Mouse (Mus musculus): ENCODE measurements at regions not wholly inside any gene's neighbourhood (a gene's known extent, or its start where the extent isn't known, plus 50 kb on each side); places are given as distances from the start of the nearest gene placed in this dataset.

DNA sequence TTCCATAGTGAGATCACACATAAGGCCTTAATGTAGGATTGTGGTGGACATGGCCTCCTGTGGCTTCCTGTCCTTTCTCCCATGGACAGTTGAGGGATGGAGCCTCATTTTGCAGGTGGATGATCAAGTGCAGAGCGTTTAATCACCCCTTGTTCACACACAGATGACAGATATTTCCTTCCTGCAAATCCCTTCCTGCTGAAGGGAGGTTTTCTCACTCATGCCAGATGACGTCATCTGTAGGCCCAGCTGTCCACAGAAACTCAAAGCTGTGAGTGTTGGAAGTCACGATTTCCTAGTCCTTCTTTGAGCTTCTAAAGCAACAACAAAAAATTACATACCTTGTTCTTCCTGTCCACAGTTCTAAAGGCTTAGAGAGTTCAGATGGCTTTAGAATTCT is 1935.3 kb upstream of the Lrrc6 start:
- no peak for DNase-seq

DNA sequence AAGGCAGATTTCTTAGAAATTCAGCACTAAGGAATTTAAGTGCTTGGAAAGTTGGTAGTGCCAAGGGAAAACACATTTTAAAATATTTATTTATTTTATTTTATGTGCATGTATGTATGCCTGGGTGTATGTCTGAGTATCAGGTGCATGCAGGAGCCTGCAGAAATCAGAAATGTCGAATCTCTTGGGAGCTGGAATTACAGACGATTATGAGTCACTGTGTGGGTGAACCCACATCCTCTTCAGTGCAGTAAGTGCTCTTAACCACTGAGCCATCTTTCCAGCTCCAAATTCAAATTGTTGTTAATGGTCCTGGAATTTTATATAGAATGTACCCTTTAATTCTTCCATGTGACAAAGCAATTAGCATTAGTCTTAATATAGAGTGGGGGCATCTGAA is 1930.5 kb upstream of the Lrrc6 start:
- DNase-seq, result no peak

GRCm38 (mm10) chr15:68430486-68430885 is 1929.8 kb upstream of the Lrrc6 start:
- peak; percentile 45 for DNase-seq

DNA sequence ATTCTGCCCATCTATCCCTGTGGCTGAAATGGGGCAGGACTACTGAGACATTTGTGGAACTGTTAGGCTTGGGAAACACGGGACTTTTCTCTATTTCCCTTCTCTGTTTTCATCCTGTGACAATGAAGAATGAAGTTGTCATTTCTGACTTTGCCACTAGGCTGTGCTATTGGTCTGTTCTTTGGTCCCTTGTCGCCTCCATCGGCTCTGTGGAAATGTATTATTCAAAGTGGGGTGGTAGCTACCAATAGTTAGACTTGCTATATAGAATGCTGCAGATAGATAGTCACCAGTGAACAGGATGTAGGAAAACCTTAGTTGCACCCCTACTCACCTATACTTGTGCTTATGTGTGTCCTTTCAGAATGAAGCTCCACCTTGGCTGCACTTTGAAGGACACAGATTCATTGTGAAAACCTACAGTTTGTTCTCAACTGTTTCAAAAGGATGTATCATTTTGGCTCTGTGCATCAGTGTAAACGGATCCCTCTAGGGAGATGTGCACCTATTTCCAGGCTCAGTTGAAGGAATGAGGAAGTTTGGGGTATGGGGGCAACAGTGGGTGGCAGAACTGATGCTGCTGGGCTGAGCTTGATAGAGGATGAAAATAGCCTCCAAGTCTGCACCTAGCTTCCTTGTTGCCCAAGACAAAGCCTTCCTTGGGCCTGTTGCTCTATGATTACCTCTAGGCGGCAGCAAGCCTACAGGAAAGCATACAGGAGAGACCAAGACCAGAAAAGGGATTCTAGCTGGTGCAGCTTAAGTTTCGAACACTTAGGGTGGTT is 1927.9 kb upstream of the Lrrc6 start:
- peak; percentile 78 for DNase-seq

DNA sequence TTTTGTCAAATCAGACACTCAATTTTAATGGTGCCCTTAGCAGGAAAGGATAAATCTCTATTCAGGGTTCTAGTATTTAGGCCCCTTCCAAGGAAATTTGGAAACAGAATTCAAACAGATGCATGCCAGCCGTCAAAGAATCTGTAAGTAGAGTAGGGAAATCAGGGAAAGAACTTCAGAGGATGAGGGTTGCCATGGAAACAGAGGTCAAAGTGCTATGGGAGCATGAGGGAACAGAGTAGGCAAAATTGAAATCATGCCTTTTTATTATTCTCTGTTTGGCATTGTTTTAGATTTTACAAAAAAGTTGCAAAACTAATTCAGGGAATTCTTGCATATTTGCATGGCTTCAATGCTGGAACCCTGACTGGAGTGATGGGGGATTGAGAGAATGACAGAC is 1916.4 kb upstream of the Lrrc6 start:
- no peak for DNase-seq

DNA sequence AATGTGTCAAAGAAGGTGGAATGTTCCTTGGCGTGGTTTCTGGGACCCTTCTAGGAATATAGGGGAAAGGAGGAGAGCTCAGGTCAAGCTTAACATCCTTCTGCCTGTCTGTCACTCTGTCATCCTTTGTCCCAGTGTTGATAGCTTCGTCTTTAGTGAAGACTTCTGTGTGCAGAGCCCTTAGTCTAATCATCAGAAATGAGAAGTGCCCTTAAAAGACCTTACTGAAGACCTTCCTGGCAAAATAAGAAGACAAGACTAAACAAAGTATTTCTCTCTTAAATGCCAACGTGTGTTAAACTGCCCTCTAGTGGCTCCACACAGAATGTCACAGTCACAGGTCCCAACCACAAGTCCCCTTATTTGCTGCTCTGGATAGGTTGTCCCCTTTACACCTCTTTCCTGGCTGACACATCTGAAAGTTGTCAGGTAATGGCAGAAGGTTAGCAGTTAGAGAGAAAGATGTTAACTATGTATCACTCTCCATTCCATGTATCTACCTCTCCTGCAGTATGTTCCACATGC is 1914.8 kb upstream of the Lrrc6 start:
- peak; percentile 71 for DNase-seq

GRCm38 (mm10) chr15:68414047-68414446 is 1913.3 kb upstream of the Lrrc6 start:
- no peak for DNase-seq

DNA sequence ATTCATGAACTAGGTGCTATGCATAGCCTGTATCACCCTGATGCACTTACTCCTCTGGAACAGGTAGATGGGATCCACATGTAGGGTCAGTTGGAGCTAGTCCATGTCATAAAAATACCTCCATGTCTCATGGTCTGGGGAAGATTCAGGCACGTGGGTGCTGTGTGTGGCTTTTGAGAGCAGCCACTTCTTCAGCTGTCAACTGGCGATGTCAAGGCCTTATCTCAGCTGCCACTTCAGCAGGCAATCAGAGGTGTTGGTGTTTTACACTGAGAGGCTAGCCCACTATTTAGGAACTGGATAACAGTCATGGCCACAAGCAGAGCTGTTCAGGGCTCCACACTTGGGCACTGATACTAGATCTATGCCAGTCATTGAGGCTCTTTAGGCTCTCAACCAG is 1912.0 kb upstream of the Lrrc6 start:
- no peak for DNase-seq

- DNase-seq, result no peak
These were observed 1911.4 kb upstream of the Lrrc6 start for GRCm38 (mm10) chr15:68412156-68412555.

GRCm38 (mm10) chr15:68403554-68404070 is 1902.9 kb upstream of the Lrrc6 start:
- no peak for DNase-seq

DNA sequence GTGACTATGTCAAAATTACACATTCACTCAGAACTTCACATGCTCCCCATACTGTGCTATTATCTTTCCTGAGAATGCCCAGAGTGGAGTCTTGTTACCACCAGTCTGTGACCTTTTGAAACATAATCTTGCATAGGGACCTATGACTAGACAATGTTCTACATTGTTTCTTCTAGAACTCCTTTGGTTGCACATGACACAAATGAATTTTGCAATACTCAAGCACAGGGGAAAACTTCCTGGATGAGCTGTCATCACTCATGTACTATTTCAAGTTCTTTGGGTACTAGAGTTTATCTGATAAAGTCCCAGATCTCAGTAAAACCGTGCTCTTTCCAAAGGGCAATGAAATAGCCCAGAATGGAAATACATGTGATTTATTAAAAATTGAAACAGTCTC is 1901.0 kb upstream of the Lrrc6 start:
- no peak for DNase-seq

- DNase-seq, result no peak
These were observed 1900.3 kb upstream of the Lrrc6 start for GRCm38 (mm10) chr15:68401006-68401405.

DNA sequence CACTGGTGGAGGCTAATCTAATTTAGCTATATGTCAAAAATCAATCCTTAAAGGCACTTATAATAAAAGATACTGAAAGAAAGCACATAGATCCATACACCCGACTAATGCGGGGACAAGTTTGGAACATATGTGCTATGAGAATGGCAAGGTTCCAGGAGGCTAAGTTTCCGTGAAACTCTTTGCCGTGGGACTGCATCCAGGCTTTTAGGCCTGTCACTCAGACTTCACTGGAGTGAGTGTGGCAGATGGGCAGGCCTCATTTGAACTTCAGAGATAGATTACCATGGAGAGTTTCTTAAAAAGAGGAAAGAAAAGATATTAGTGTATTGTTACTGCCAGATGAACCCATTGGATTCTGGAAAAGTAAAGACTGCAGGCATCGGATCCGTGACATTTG is 1895.9 kb upstream of the Lrrc6 start:
- DNase-seq, result no peak

GRCm38 (mm10) chr15:68394749-68395148 is 1894.0 kb upstream of the Lrrc6 start:
- peak; percentile 55 for DNase-seq

DNA sequence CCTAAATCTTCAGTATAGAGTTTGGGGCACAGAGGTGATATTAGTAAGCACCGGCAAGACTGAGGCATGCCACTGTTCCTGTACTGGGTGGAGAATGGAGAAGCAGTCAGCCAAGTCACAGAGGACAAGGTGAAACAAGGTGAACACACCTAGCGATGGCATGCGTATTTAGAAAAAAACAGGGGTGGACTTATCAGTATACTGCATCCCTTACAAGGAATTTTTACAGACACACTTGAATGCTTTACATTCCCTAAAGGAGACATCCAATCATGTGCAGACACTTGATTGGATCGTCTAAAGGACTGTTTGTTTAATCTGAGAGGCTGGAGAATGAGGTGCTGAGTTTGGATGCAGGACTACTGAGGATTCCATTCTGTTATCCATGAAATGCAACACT is 1893.4 kb upstream of the Lrrc6 start:
- no peak for DNase-seq

DNA sequence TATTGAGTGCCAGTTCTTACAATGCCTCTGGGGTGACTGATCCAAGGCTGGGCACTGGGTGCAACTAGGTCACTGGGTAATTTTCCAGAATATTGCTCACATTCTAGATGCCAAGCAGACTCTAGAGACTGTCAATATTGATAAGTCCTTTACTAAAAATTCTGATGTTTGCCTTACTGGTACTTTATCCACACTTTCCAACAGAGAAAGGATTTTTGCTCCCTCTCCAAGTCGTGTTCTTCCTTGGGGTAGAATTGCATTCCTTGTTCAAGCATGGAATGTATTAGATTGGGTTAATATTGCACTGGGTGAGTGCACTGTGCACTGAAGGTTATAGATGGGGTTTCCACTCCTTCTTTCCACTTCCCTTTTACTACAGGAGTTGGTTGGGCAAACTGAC is 1891.0 kb upstream of the Lrrc6 start:
- peak; percentile 17 for DNase-seq

GRCm38 (mm10) chr15:68389855-68390254 is 1889.1 kb upstream of the Lrrc6 start:
- no peak for DNase-seq

- DNase-seq, result no peak
These were observed 1886.8 kb upstream of the Lrrc6 start for GRCm38 (mm10) chr15:68387349-68388065.

DNA sequence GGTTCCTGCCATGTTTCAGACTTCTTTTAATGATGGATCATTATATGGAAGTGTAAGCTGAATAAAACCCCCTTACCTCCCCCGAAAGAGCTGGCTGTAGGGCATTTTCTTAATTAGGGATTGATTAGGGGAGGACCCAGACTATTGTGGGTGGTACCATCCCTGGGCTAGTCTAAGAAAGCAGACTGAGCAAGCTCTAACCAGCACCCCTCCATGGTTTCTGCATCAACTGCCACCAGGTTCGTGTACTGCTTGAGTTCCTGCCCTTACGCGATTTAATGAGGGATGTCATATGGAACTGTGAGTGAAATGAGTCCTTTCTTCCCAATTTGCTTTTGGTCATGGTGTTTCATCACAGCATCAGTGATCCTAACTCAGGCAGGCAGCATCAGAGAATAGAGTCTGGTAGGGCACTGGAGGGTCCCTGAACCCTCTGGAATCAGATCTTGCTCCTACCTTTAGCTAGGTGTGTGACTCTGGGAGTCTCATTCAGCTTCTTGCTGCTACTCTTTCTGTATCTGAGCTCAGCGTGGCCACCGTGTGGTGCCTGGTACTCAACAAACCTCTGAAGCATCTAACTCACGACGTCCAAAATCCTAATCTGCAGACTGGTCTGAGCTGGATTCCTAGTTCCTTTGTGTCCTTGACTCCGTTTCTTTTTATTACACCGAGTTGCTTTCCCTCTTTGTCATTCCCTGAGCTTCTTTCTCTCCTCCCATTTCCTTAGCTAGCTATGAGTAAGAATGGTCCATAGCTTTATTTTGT is 1884.0 kb upstream of the Lrrc6 start:
- DNase-seq, result no peak

GRCm38 (mm10) chr15:68375166-68375565 is 1874.5 kb upstream of the Lrrc6 start:
- DNase-seq, result no peak

DNA sequence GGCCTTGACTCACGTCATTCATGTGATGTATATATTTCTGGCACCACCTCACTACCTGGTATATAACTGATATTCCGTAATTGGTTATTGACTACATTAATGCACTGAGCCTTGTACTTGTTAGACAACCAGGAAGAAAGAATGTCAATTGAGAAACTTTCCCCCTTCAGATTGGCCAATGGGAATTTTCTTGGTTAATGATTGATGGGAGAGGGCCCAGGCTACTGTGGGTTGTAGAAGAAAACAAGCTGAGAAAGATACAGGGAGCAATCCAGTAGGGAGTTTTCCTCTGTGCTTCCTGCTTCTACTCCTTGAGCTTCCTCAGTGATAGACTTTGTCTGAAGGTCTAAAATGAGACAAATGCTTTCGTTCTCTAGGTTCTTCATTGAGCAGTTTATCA is 1866.1 kb upstream of the Lrrc6 start:
- no peak for DNase-seq

DNA sequence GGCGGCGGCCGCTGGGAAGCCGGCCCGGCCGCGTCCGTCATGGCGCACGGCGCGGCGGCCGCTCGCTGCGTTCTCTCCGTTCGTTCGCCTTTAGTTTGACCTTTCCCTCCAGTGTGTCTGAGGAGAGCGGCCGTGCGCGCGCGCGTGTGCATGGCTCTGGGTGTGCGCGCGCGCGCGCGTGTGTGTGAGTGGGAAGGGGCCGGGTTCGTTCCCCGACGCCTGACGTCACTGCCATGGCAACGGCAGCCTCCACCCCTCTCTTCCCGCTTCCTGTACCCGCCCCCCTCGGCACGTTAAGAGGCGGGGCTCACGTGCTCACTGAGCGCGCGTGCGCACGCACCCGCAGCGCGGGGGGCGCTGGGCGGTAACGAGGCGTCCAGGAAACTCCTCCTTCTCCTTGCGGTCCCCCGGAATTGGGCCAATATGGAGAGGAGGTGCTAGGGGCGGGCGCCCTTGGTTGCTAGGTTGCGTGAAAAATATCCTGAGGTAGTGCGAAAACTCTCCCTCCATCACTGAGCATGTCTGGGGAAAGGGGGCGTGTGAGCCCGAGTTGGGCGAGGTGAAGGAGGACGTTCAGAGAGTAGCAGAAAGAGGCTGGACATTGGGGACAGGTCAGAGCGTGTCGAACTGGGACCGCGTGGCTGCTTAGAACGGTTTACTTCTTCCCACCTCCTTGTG is 1862.5 kb upstream of the Lrrc6 start:
- peak; percentile 100 for DNase-seq
